Mouse (Mus musculus): ENCODE measurements around the gene Sipa1l3.

Gene Sipa1l3

DNA sequence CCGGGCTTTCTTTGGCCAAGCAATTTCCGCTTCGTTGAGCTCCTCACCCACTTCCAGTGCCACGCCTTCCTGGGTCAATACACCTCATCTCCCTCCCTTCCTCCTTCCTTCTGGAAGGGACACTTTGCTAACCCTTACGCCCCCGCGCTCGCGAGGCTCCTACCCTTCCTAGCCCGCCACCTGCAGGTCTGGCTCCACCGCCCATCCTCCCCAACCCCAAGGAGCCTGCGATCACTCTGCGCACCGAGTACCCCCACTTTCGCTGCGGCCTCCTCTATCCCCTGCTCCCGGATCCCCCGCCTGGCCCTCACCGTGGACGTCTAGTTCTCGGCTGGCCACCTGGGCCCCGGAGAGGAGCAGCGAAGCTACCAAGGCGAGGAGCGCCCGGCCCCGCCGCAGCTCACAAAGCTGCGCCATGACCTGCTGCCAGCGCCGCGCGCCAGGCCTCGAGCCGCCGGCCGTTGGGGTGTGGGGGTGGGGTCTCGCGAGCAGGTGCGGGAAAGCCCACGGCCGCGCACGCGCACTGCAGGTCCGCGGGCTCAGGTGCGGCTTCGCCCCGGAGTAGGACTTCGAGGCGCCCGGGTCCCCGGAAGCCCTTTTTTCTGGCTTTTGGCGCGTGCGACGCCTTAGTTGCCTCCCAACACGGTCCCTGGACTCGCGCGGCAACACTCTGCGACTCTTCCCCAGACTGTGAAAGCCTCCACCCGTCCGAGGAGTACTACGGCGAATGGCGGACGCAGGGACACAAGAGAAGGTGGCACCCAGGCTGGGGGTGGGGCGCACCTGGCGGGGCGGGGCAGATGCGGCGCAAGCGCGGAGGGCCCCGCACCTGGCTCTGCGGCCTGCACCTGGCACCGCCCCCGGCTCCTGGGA, 237.0 kb downstream of the Sipa1l3 start, which contains the start of gene Spint2:
Gene Spint2 (minus strand): TSS at position 712 of the 873 bp plus-strand sequence.
- peak; percentile 91 for DNase-seq (ENCODE audit: low spot score)

DNA sequence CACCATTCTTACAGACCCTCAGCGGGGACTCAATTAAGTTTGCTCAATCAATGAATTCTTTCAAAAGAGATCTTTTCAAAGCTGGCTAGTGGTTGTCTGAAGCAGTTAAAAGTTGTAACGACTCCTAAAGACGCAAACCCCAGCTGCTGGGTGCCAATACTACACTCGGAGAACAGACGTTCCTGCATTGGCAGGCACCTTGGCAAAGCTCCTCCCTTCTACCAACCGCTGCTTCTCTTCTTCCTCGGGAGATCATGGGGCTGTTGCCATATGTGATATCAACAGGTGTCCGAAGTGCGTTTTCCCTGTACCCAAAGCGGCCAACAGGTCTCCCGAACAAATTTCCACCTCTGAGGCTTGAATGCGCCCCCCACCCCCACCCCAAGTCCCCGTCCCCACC, 237.6 kb downstream of the Sipa1l3 start:
- no peak for DNase-seq (ENCODE audit: low spot score)

DNA sequence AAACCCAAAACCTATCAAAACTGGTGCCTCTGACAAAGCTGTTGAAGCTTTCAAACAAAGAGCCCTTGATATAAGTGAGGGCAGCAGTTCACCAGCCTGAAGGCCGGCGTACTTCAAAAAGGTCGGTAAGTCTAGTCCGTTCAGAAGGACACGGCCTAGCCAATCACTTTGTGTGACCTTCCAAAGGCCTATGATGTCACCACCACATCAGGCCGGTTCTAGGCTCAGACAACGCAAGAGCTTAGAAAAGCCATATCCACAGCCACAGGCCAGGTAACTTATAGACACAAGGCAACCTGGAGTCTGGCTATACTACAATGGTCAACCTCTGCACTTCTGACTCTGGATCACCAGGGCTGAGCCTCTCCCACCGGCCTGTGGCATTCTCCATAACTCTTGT, 238.5 kb downstream of the Sipa1l3 start:
- no peak for DNase-seq (ENCODE audit: low spot score)

DNA sequence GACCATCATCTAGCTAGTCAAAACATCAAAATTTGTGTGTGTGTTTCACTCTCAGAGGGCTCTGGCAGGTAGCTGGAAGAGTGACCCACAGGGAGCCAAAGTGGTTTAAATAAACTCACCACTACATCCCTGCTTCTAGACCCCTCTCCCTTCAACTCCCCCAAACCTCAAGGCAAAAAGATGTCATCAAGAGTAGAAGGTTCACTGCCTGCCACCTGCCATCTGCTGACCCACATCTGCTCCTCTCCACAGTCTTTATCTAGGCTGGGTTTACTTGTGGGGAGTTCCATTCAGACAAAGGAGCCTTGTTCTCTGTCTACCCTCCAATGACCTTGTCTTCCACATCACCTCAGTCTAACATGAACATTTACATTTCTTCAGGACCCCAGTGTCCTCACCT, 239.2 kb downstream of the Sipa1l3 start:
- DNase-seq (ENCODE audit: low spot score): no peak

DNA sequence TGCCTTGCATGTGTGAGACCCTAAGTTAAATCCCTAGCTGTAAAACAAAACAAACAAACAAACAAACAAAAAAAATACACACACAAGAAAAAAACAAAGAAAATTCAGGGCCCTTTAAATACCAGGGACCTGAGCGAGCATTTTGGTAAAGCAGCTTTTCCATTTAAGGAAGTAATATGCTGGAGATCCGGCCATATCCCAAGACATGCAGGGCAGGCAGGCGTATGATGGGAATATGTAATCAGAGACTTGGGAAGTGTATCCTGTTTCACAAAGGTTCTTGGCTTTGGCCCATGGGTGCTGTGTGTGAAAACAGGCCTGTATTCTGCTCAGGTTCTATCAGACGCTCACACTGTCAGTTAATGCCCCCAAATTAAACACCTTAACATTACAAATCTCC, 240.9 kb downstream of the Sipa1l3 start:
- DNase-seq (ENCODE audit: low spot score): no peak

DNA sequence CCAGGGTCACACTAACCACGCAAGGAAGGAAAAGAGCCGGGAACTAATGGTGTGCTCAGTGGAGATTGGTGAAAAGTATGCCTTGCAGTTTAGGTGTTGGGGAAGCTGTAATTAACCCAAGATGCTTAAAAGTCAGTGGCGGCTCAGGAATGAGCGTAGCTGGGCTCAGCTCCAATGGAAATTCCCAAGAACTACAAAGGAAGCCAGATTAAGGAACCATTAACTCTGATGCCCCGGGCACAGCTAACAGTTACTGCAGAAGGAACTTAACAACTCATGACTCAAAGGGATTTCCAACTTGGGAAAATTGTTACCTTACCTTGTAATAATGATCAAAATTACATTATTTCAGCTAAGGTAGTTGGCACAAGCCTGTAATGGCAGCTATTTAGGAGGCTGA, 241.7 kb downstream of the Sipa1l3 start:
- DNase-seq (ENCODE audit: low spot score): no peak

DNA sequence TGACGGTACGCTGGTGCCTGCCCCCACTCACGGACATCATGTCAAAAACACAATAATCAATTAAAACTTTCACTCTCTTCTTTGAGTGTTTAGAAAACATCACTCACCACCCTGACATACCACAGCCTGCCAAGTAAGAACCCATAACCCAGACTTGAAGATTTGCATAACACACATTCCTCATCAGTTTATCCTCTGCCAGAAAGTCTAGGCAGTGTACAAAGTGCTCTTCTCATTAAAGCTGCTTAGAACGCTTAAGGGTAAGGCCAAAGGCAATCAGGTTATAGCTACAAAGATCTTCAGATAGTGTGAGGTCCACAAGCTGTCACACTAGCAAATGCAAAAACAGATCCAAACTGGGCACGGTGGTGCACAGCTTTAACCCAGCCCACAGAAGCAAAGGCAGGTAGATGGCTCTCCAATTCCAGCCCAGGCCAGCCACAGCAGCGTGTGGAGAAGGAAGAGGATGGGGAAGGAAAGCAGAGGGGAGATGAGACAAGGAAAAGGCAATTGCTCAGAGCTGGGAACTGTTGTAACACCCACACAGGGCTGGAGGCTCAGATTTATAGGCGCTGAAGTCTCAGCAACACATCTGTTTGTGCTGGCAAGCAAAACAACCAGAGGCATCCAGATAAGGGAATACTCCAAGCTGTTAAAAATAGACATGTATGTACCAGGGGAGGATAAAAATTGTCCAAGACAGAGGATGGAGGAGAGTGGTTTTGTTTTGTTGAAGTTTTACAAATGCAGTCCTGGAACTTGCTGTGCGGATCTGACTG, 246.6 kb downstream of the Sipa1l3 start:
- DNase-seq (ENCODE audit: low spot score): no peak

DNA sequence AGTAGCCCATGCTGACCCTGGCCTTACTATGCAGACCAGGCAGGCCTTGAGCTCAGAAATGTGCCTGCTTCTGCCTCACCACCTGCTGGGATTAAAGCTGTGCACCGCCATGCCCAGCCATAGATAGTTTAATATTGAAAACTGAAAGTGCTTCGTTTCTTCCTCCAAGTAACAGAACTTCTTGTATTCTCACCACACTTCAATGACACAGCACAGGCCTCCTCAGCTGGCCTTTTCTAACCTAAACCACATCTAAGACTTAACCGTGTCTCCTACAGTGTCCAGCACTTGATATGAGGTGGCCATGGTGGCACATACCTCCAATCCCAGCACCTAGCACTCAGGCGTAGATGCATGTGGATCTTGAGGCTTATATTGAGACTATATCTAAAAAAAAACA, 248.0 kb downstream of the Sipa1l3 start:
- no peak for DNase-seq (ENCODE audit: low spot score)
